Comparison of ENCODE assay signal across 17 mouse cellular contexts in the genomic region with DNA sequence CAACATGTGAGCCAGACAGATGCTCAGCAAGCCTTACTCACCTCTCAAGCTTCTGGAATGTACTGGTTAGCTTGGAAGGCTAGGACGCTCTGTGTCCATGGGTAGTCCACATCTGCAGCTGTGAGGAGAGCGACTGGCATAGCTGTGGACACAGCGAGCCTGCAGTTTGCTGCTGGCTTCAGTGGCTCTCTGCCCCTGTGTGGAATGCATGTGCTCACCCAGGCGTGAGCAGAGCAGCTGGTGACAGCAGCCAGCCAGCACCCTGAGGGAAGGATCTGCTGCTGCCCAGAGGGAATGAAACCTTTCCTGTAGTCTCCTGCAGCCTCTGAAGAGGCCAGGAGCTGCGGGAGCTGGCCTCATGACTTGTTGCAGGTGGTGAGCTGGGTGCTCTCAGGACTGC. TPM values are rescaled to one million over a fixed set of nuclear protein-coding genes. Genes with fewer than 3 reads are reported as not detected.
DNase-seq lines count a peak whose midpoint lies in the region; ATAC-seq and TF ChIP-seq lines count a peak whose summit lies in the region.
"Had no signal": no experiment of that assay in that cellular context is flagged by ENCODE, and none has a peak within 500 bp of the region (broad histone marks: within the 10 kb centered on the region; RNA-seq: fewer than 3 reads in every experiment).

No protein-coding gene starts in this region.

- no peak for TF ChIP-seq EP300 in heart, postnatal 0 days (IDR thresholded peaks at IDR 0.05; ENCODE audit: low read depth)

- peaks cover 53% of the 10 kb centered on the region for H3K36me3 ChIP-seq in kidney, embryonic 16.5 days (ENCODE audit: insufficient read depth, low read length)
- peaks cover 96% of the 10 kb centered on the region for H3K36me3 ChIP-seq in heart, postnatal 0 days (replicated peaks; ENCODE audit: control insufficient read depth, insufficient read depth, low read length)

- no peak overlapping the region for H3K4me2 ChIP-seq in kidney, embryonic 16.5 days (replicated peaks; ENCODE audit: low read depth, low read length)
- H3K4me2 ChIP-seq in heart, postnatal 0 days (ENCODE audit: low read depth, low read length), result no peak overlapping the region
- H3K4me2 ChIP-seq: forebrain, embryonic 12.5 days had no signal

- peaks cover 4% of the 10 kb centered on the region; the same call in 1 of the 2 replicates for H3K4me1 ChIP-seq in kidney, embryonic 16.5 days (ENCODE audit: insufficient read depth, low read length)
- peaks cover 34% of the 10 kb centered on the region for H3K4me1 ChIP-seq in heart, postnatal 0 days (ENCODE audit: control insufficient read depth, insufficient read depth)
- H3K4me1 ChIP-seq: forebrain, embryonic 12.5 days had no signal

- no peak overlapping the region; the same call in 1 of the 2 replicates for H3K27ac ChIP-seq in kidney, embryonic 16.5 days (ENCODE audit: low read length)
- H3K27ac ChIP-seq in heart, postnatal 0 days (ENCODE audit: low read depth), result peak overlapping the region; percentile 91
- H3K27ac ChIP-seq: forebrain, embryonic 12.5 days had no signal

- no peak overlapping the region for H3K4me3 ChIP-seq in kidney, embryonic 16.5 days (ENCODE audit: low read length)
- H3K4me3 ChIP-seq in heart, postnatal 0 days (ENCODE audit: low read depth, low read length), result no peak overlapping the region
- H3K4me3 ChIP-seq: forebrain, embryonic 12.5 days had no signal

- peak; percentile 81 for ATAC-seq in kidney, embryonic 16.5 days (ENCODE audit: low FRiP score, low TSS enrichment)
- ATAC-seq in heart, postnatal 0 days (ENCODE audit: insufficient read depth, low read depth), result peak; percentile 85

- H3K9me3 ChIP-seq in kidney, embryonic 16.5 days (ENCODE audit: low read length), result no peaks in the 10 kb centered on the region
- H3K9me3 ChIP-seq in heart, postnatal 0 days (replicated peaks; ENCODE audit: control insufficient read depth, low read length), result no peaks in the 10 kb centered on the region
- H3K9me3 ChIP-seq: forebrain, embryonic 12.5 days; G1E had no signal

- 48% methylated on average over 5 of the region's 5 CpGs for WGBS in kidney, embryonic 16.5 days
- WGBS in heart, postnatal 0 days, result 52% methylated on average over 5 of the region's 5 CpGs

- no peak overlapping the region for H3K9ac ChIP-seq in kidney, embryonic 16.5 days (replicated peaks; ENCODE audit: low read length)
- no peak overlapping the region for H3K9ac ChIP-seq in heart, postnatal 0 days (replicated peaks; ENCODE audit: low read depth, low read length)
- H3K9ac ChIP-seq: forebrain, embryonic 12.5 days had no signal

- H3K27me3 ChIP-seq in kidney, embryonic 16.5 days (ENCODE audit: insufficient read depth, low read length), result no peaks in the 10 kb centered on the region
- H3K27me3 ChIP-seq in heart, postnatal 0 days (ENCODE audit: control insufficient read depth, insufficient read depth, low read length), result no peaks in the 10 kb centered on the region
- H3K27me3 ChIP-seq: forebrain, embryonic 12.5 days had no signal

- peak; percentile 52 to 72 for DNase-seq in cerebellum, postnatal 10 days
- DNase-seq in cerebellum, adult 9-11 months, result no peak
- no peak for DNase-seq in kidney, postnatal 25 days
- peak; percentile 28 to 52 for DNase-seq in heart, adult 18-20 months
- DNase-seq in heart, postnatal 0 days (ENCODE audit: low spot score), result peak; percentile 78
- DNase-seq in right cerebral cortex, postnatal 36 days (ENCODE audit: low spot score in 2 of 2), result no peak
- no peak for DNase-seq in left cerebral cortex, adult 9 months (ENCODE audit: low spot score in 2 of 2)
- DNase-seq: lung, adult 2 months had no signal

- TF ChIP-seq CTCF in heart, postnatal 0 days (IDR thresholded peaks at IDR 0.05; ENCODE audit: low read depth), result no peak

RNA-seq across cellular contexts. Expression of a gene that starts 19.7 kb away (rescaled TPM):
- 0.37 and 0.63 TPM in 2 replicates for polyA plus RNA-seq in kidney, embryonic 16.5 days (2015; fragmentation: Nextera tagmentation; extraction: Ambion mirVana)
- not detected for total RNA-seq in heart, adult 18-20 months (2021)
- total RNA-seq in heart, postnatal 0 days (2014; rRNA removed; ENCODE audit: low replicate concordance), result not detected in 2 replicates
- 0.99 and 1.3 TPM in 2 replicates for polyA plus RNA-seq in heart, postnatal 0 days (2015; fragmentation: Nextera tagmentation; extraction: Ambion mirVana)
- total RNA-seq: common myeloid progenitor, adult 5-6 weeks; G1E; gastrocnemius, adult 8-10 months had no signal
- polyA plus RNA-seq: C2C12; embryonic facial prominence, embryonic 14.5 days; forebrain, embryonic 12.5 days; lung, adult 2 months; small intestine, adult 2 months; stomach, embryonic 16.5 days had no signal

Comparison
In these comparisons a context has a peak if more than half of its experiments do, and no peak if none do; other contexts are left out.
1. DNase-seq: peak in cerebellum, postnatal 10 days (2 of 2), heart, adult 18-20 months (2 of 2) and heart, postnatal 0 days (single experiment); none in cerebellum, adult 9-11 months (single experiment), kidney, postnatal 25 days (0 of 2), right cerebral cortex, postnatal 36 days (0 of 2) and left cerebral cortex, adult 9 months (0 of 2).